Mouse (Mus musculus): Measurements from ENCODE around the gene Fnbp1. TPM values are rescaled to one million over a fixed set of nuclear protein-coding genes. Genes with fewer than 3 reads are reported as not detected.
A peak's percentile ranks its signal among the peaks of the same experiment; 100 is the strongest.

Gene Fnbp1
- polyA plus RNA-seq, 1 experiment, result 310 TPM

GRCm38 (mm10) chr2:31081349-31081748 is 60.5 kb downstream of the Fnbp1 start:
- DNase-seq, result no peak
- 37% methylated on average over 4 of the region's 4 CpGs for WGBS
- Histone ChIP-seq H3K27me3 (ENCODE audit: control insufficient read depth, insufficient read depth, low read length) (no peaks in the 10 kb centered on the region), H3K4me1 (ENCODE audit: control insufficient read depth, insufficient read depth, low read length) (peaks cover 37% of the 10 kb centered on the region), H3K27ac (ENCODE audit: insufficient read depth, low read length) (peak overlapping the region; percentile 50), H3K4me3 (replicated peaks; ENCODE audit: insufficient read depth, low read depth, low read length) (no peak overlapping the region)
- TF ChIP-seq CTCF (IDR thresholded peaks at IDR 0.05; ENCODE audit: borderline replicate concordance, insufficient read depth, low read depth, low read length) (no peak), POLR2A (IDR thresholded peaks at IDR 0.05; ENCODE audit: borderline replicate concordance, insufficient read depth, low read length) (no peak)

GRCm38 (mm10) chr2:31079117-31079516 is 62.7 kb downstream of the Fnbp1 start:
- TF ChIP-seq CTCF (IDR thresholded peaks at IDR 0.05; ENCODE audit: borderline replicate concordance, insufficient read depth, low read depth, low read length) (no peak), POLR2A (IDR thresholded peaks at IDR 0.05; ENCODE audit: borderline replicate concordance, insufficient read depth, low read length) (no peak)
- WGBS, result 20% methylated on average over 6 of the region's 6 CpGs

GRCm38 (mm10) chr2:31077574-31077973 is 64.2 kb downstream of the Fnbp1 start:
- TF ChIP-seq POLR2A (IDR thresholded peaks at IDR 0.05; ENCODE audit: borderline replicate concordance, insufficient read depth, low read length) (no peak), CTCF (IDR thresholded peaks at IDR 0.05; ENCODE audit: borderline replicate concordance, insufficient read depth, low read depth, low read length) (no peak)
- H3K27me3 ChIP-seq (ENCODE audit: control insufficient read depth, insufficient read depth, low read length), result no peaks in the 10 kb centered on the region
- H3K4me3 ChIP-seq (replicated peaks; ENCODE audit: insufficient read depth, low read depth, low read length), result no peak overlapping the region
- WGBS, result 93% methylated on average over 5 of the region's 5 CpGs
- no peak for DNase-seq
- peaks cover 26% of the 10 kb centered on the region for H3K4me1 ChIP-seq (ENCODE audit: control insufficient read depth, insufficient read depth, low read length)
- no peak overlapping the region for H3K27ac ChIP-seq (ENCODE audit: insufficient read depth, low read length)

More at GRCm38 (mm10) chr2:31079117-31079516, 62.7 kb downstream of the Fnbp1 start:
- Histone ChIP-seq H3K4me3 (replicated peaks; ENCODE audit: insufficient read depth, low read depth, low read length) (no peak overlapping the region), H3K27me3 (ENCODE audit: control insufficient read depth, insufficient read depth, low read length) (no peaks in the 10 kb centered on the region), H3K4me1 (ENCODE audit: control insufficient read depth, insufficient read depth, low read length) (peaks cover 26% of the 10 kb centered on the region), H3K27ac (ENCODE audit: insufficient read depth, low read length) (peak overlapping the region; percentile 82)
- DNase-seq, result peak in 1 of 2 experiments; percentile 51

GRCm38 (mm10) chr2:31076351-31077140 is 65.3 kb downstream of the Fnbp1 start:
- H3K27ac ChIP-seq (ENCODE audit: insufficient read depth, low read length), result peak overlapping the region; percentile 11; the same call in 1 of the 2 replicates
- H3K27me3 ChIP-seq (ENCODE audit: control insufficient read depth, insufficient read depth, low read length), result no peaks in the 10 kb centered on the region
- DNase-seq, result no peak
- no peak for TF ChIP-seq CTCF (IDR thresholded peaks at IDR 0.05; ENCODE audit: borderline replicate concordance, insufficient read depth, low read depth, low read length)
- no peak for TF ChIP-seq POLR2A (IDR thresholded peaks at IDR 0.05; ENCODE audit: borderline replicate concordance, insufficient read depth, low read length)
- WGBS, result 83% methylated on average over 16 of the region's 16 CpGs
- H3K4me3 ChIP-seq (replicated peaks; ENCODE audit: insufficient read depth, low read depth, low read length), result no peak overlapping the region
- H3K4me1 ChIP-seq (ENCODE audit: control insufficient read depth, insufficient read depth, low read length), result peaks cover 23% of the 10 kb centered on the region

GRCm38 (mm10) chr2:31075836-31076235 is 66.0 kb downstream of the Fnbp1 start:
- H3K4me1 ChIP-seq (ENCODE audit: control insufficient read depth, insufficient read depth, low read length), result peaks cover 20% of the 10 kb centered on the region
- no peak overlapping the region for H3K4me3 ChIP-seq (replicated peaks; ENCODE audit: insufficient read depth, low read depth, low read length)
- no peaks in the 10 kb centered on the region for H3K27me3 ChIP-seq (ENCODE audit: control insufficient read depth, insufficient read depth, low read length)
- 79% methylated on average over 7 of the region's 7 CpGs for WGBS
- TF ChIP-seq POLR2A (IDR thresholded peaks at IDR 0.05; ENCODE audit: borderline replicate concordance, insufficient read depth, low read length), result no peak
- TF ChIP-seq CTCF (IDR thresholded peaks at IDR 0.05; ENCODE audit: borderline replicate concordance, insufficient read depth, low read depth, low read length), result no peak
- no peak for DNase-seq
- H3K27ac ChIP-seq (ENCODE audit: insufficient read depth, low read length), result no peak overlapping the region

- no peaks in the 10 kb centered on the region for H3K27me3 ChIP-seq (ENCODE audit: control insufficient read depth, insufficient read depth, low read length)
- H3K4me3 ChIP-seq (replicated peaks; ENCODE audit: insufficient read depth, low read depth, low read length), result no peak overlapping the region
- H3K4me1 ChIP-seq (ENCODE audit: control insufficient read depth, insufficient read depth, low read length), result peaks cover 15% of the 10 kb centered on the region
- TF ChIP-seq POLR2A (IDR thresholded peaks at IDR 0.05; ENCODE audit: borderline replicate concordance, insufficient read depth, low read length) (no peak), CTCF (IDR thresholded peaks at IDR 0.05; ENCODE audit: borderline replicate concordance, insufficient read depth, low read depth, low read length) (no peak)
- no peak overlapping the region for H3K27ac ChIP-seq (ENCODE audit: insufficient read depth, low read length)
- no peak for DNase-seq
- 92% methylated on average over 2 of the region's 2 CpGs for WGBS
These were observed 66.6 kb downstream of the Fnbp1 start for GRCm38 (mm10) chr2:31075168-31075567.

- DNase-seq, result no peak
- Histone ChIP-seq H3K4me3 (replicated peaks; ENCODE audit: insufficient read depth, low read depth, low read length) (no peak overlapping the region), H3K4me1 (ENCODE audit: control insufficient read depth, insufficient read depth, low read length) (peaks cover 43% of the 10 kb centered on the region), H3K27me3 (ENCODE audit: control insufficient read depth, insufficient read depth, low read length) (no peaks in the 10 kb centered on the region), H3K27ac (ENCODE audit: insufficient read depth, low read length) (peak overlapping the region; percentile 85)
- 88% methylated on average over 7 of the region's 7 CpGs for WGBS
- TF ChIP-seq POLR2A (IDR thresholded peaks at IDR 0.05; ENCODE audit: borderline replicate concordance, insufficient read depth, low read length) (no peak), CTCF (IDR thresholded peaks at IDR 0.05; ENCODE audit: borderline replicate concordance, insufficient read depth, low read depth, low read length) (no peak)
These were observed 72.3 kb downstream of the Fnbp1 start for GRCm38 (mm10) chr2:31069506-31069905.

- Histone ChIP-seq H3K27me3 (ENCODE audit: control insufficient read depth, insufficient read depth, low read length) (no peaks in the 10 kb centered on the region), H3K4me1 (ENCODE audit: control insufficient read depth, insufficient read depth, low read length) (peaks cover 43% of the 10 kb centered on the region), H3K4me3 (replicated peaks; ENCODE audit: insufficient read depth, low read depth, low read length) (no peak overlapping the region), H3K27ac (ENCODE audit: insufficient read depth, low read length) (peak overlapping the region; percentile 85)
- DNase-seq, result peak in 1 of 2 experiments; percentile 42
- TF ChIP-seq CTCF (IDR thresholded peaks at IDR 0.05; ENCODE audit: borderline replicate concordance, insufficient read depth, low read depth, low read length) (no peak), POLR2A (IDR thresholded peaks at IDR 0.05; ENCODE audit: borderline replicate concordance, insufficient read depth, low read length) (no peak)
- WGBS, result 59% methylated on average over 4 of the region's 4 CpGs
These were observed 72.7 kb downstream of the Fnbp1 start for GRCm38 (mm10) chr2:31069114-31069445.

Data from cerebellum, adult 2 months (tissue).